Mouse (Mus musculus): ENCODE data around the gene Psmg4.

- TF ChIP-seq CTCF (IDR thresholded peaks at IDR 0.05; ENCODE audit: low read depth), result peak; percentile 78
- TF ChIP-seq EP300 (IDR thresholded peaks at IDR 0.05; ENCODE audit: low read depth), result no peak
Measured at GRCm38 (mm10) chr13:34154217-34154930, 8.4 kb upstream of the Psmg4 start.

Data from liver, postnatal 0 days (tissue).